Mouse (Mus musculus) brain, embryonic 18.5 days (tissue): ENCODE measurements around the gene Prss42.
"Not testable (repeated sequence)": the region's sequence is repeated elsewhere in the genome, so short reads cannot be mapped to it uniquely, and the experiment has no call there.

Experiments
- DNase-seq: peaks from one replicate; pipeline ENCODE4 v3.0.0-alpha.2; 2012; ENCODE audit warnings: low read depth, low spot score

Prss42 gene

GRCm38 (mm10) chr9:110788169-110788568 is 9.8 kb upstream of the Prss42 start:
- DNase-seq, result no peak

- DNase-seq, result no peak
These were observed 7.5 kb upstream of the Prss42 start for GRCm38 (mm10) chr9:110790462-110790861.

- no peak for DNase-seq
These were observed 953 bp upstream of the Prss42 start for GRCm38 (mm10) chr9:110797013-110797412.

- DNase-seq, result no peak
These were observed 3.0 kb downstream of the Prss42 start for GRCm38 (mm10) chr9:110800834-110801479.

GRCm38 (mm10) chr9:110803294-110803693 is 5.3 kb downstream of the Prss42 start:
- no peak for DNase-seq

- no peak for DNase-seq
These were observed 12.1 kb downstream of the Prss42 start for GRCm38 (mm10) chr9:110810051-110810450.

- DNase-seq, result no peak
These were observed 15.8 kb downstream of the Prss42 start, which contains the start of gene Prss44 for GRCm38 (mm10) chr9:110813789-110814188. Gene Prss44 (plus strand): TSS chr9:110813994.

- not testable (repeated sequence) for DNase-seq
These were observed 22.6 kb downstream of the Prss42 start for GRCm38 (mm10) chr9:110820546-110820945.

- DNase-seq, result no peak
These were observed 23.5 kb downstream of the Prss42 start for GRCm38 (mm10) chr9:110821436-110821835.

- DNase-seq, result no peak
These were observed 27.5 kb downstream of the Prss42 start for GRCm38 (mm10) chr9:110825426-110825825.

- DNase-seq, result no peak
These were observed 27.9 kb downstream of the Prss42 start for GRCm38 (mm10) chr9:110825832-110826231.

GRCm38 (mm10) chr9:110826390-110826789 is 28.4 kb downstream of the Prss42 start, which contains the start of gene Prss43:
Gene Prss43 (plus strand): TSS chr9:110826690.
- no peak for DNase-seq

GRCm38 (mm10) chr9:110833021-110833420 is 35.1 kb downstream of the Prss42 start:
- DNase-seq, result no peak

- no peak for DNase-seq
These were observed 36.4 kb downstream of the Prss42 start, which contains the start of gene Prss45 for GRCm38 (mm10) chr9:110834411-110834810. Gene Prss45 (plus strand): TSS chr9:110834588.

GRCm38 (mm10) chr9:110834961-110835360 is 37.0 kb downstream of the Prss42 start:
- no peak for DNase-seq

- DNase-seq, result no peak
These were observed 38.1 kb downstream of the Prss42 start for GRCm38 (mm10) chr9:110836112-110836511.

GRCm38 (mm10) chr9:110840905-110841304 is 42.9 kb downstream of the Prss42 start:
- DNase-seq, result no peak

GRCm38 (mm10) chr9:110841438-110841837 is 43.5 kb downstream of the Prss42 start:
- DNase-seq, result no peak

GRCm38 (mm10) chr9:110844206-110844605 is 46.2 kb downstream of the Prss42 start, which contains the start of gene Prss46:
Gene Prss46 (plus strand): TSS chr9:110844506.
- no peak for DNase-seq

- DNase-seq, result no peak
These were observed 51.2 kb downstream of the Prss42 start for GRCm38 (mm10) chr9:110849162-110849561.
